Mouse (Mus musculus): ENCODE results near the gene Ddx28. TPM values are rescaled to one million over a fixed set of nuclear protein-coding genes. Genes with fewer than 3 reads are reported as not detected.
"Not testable (repeated sequence)": the region's sequence is repeated elsewhere in the genome, so short reads cannot be mapped to it uniquely, and the experiment has no call there.

The Ddx28 gene
- polyA plus RNA-seq, 1 experiment from 2014 or later = 22.9 TPM

DNA sequence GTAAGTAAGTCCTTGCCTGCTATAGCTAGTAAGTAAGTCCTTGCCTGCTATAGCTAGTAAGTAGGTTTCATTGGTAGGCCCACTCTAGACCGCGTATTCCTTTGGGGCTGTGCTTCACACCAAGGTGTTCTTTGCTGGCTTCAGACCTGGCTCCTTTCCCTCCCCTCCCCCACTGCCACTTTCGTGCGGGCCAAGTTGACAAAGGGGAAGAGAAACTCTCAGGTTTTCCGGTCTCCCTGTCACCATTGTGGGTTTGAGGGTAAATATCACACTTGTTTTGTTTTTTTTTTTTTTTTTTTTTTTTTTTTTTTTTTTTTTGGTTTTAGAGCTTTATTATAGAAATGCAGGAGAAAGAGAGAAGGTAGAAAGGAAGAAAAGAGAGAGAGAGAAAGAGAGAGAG lies 19.2 kb downstream of the Ddx28 start:
- no peak overlapping the region for H3K4me3 ChIP-seq (replicated peaks)
- 66% methylated on average over 5 of the region's 5 CpGs for WGBS
- peaks cover 6% of the 10 kb centered on the region; the same call in 1 of the 2 replicates for H3K4me1 ChIP-seq (replicated peaks)
- H3K4me2 ChIP-seq = no peak overlapping the region
- H3K27me3 ChIP-seq = 0 out of 2 replicates have a peak, but pooled peaks cover 3% of the 10 kb centered on the region
- H3K9ac ChIP-seq (replicated peaks) = no peak overlapping the region
- no peak overlapping the region for H3K27ac ChIP-seq
- ATAC-seq (ENCODE audit: insufficient number of reproducible peaks, insufficient read depth, low FRiP score, low TSS enrichment, low read depth) = no peak
- no peaks in the 10 kb centered on the region for H3K9me3 ChIP-seq
- H3K36me3 ChIP-seq = no peaks in the 10 kb centered on the region

- 89% methylated on average over 2 of the region's 2 CpGs for WGBS
- ATAC-seq (ENCODE audit: insufficient number of reproducible peaks, insufficient read depth, low FRiP score, low TSS enrichment, low read depth) = no peak
Measured at GRCm38 (mm10) chr8:105991546-105991945, 20.1 kb downstream of the Ddx28 start.

DNA sequence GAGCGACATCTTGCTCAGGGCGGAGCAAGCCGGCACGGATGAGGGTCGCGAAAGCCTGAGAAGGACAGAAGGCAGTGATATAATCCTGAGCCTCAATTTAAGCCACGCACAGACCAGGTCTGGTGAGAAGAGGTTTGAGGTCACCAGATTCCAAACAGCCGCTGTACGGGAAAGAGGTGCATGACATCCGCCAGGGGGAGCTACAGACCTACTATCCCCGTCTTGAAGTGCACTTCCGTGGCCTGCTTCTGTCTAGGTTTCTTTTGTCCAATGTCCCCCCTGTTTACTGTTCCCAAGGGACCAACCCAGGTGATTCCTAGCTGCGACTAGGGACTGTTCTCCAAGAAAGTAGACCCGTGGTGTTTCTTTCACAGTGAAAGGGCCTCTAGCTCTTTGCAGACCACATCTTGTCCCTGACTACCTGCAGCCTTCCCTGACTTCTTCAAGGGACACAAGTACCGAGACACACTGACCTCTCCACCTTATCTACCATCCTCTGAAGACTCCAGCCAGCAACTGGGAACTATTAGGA lies 20.8 kb downstream of the Ddx28 start, which contains the start of gene Dus2:
Dus2 (plus strand) TSS at position 482 of the 532 bp plus-strand sequence.
- Histone ChIP-seq H3K36me3 (no peaks in the 10 kb centered on the region), H3K27me3 (0 out of 2 replicates have a peak, but pooled peaks cover 3% of the 10 kb centered on the region), H3K4me1 (replicated peaks) (peaks cover 6% of the 10 kb centered on the region; the same call in 1 of the 2 replicates), H3K9ac (replicated peaks) (0 out of 2 replicates have a peak within 1 kb of the TSS, but pooled peaks have one; percentile 12), H3K4me2 (peak within 1 kb of the TSS; percentile 26; the same call in 1 of the 2 replicates), H3K27ac (no peak within 1 kb of the TSS), H3K9me3 (no peaks in the 10 kb centered on the region), H3K4me3 (replicated peaks) (no peak within 1 kb of the TSS)
- peak; percentile 59; the same call in 1 of the 2 replicates for ATAC-seq (ENCODE audit: insufficient number of reproducible peaks, insufficient read depth, low FRiP score, low TSS enrichment, low read depth)
- WGBS = 10% methylated on average over 15 of the region's 15 CpGs

More at GRCm38 (mm10) chr8:105991546-105991945, 20.1 kb downstream of the Ddx28 start:
- Histone ChIP-seq H3K9me3 (no peaks in the 10 kb centered on the region), H3K4me1 (replicated peaks) (peaks cover 6% of the 10 kb centered on the region; the same call in 1 of the 2 replicates), H3K27ac (no peak overlapping the region), H3K9ac (replicated peaks) (0 out of 2 replicates have a peak overlapping the region, but pooled peaks have one; percentile 12), H3K36me3 (no peaks in the 10 kb centered on the region), H3K4me2 (no peak overlapping the region), H3K27me3 (0 out of 2 replicates have a peak, but pooled peaks cover 3% of the 10 kb centered on the region), H3K4me3 (replicated peaks) (no peak overlapping the region)

GRCm38 (mm10) chr8:105988546-105988945 lies 23.1 kb downstream of the Ddx28 start:
- Histone ChIP-seq H3K4me3 (replicated peaks) (no peak overlapping the region), H3K27me3 (0 out of 2 replicates have a peak, but pooled peaks cover 3% of the 10 kb centered on the region), H3K4me1 (replicated peaks) (peaks cover 6% of the 10 kb centered on the region; the same call in 1 of the 2 replicates), H3K36me3 (no peaks in the 10 kb centered on the region), H3K9me3 (no peaks in the 10 kb centered on the region), H3K4me2 (no peak overlapping the region), H3K9ac (replicated peaks) (no peak overlapping the region), H3K27ac (no peak overlapping the region)
- no peak for ATAC-seq (ENCODE audit: insufficient number of reproducible peaks, insufficient read depth, low FRiP score, low TSS enrichment, low read depth)
- 80% methylated on average over 11 of the region's 11 CpGs for WGBS

DNA sequence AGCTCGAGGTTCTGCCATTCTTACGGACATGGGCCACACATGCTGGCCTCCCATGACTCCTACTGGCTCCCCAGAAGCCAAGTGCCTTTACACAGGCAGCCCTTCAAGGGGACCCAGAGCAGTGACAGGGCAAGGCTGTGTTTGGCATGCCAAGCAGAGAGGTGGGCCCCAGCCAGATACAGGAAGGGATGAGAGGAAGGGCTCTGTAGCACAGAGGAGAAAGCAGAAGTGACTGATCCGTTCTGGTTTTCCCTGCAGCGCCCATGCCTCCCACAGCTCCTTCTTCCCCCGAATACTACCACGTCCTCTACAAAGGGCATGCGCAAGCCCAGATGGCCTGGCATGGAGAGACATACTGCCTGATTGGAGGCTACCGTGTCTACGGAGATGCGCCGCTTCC lies 28.3 kb downstream of the Ddx28 start:
- not testable (repeated sequence) for H3K9me3 ChIP-seq; H3K4me2 ChIP-seq; H3K4me1 ChIP-seq (replicated peaks); ATAC-seq (ENCODE audit: insufficient number of reproducible peaks, insufficient read depth, low FRiP score, low TSS enrichment, low read depth); H3K27ac ChIP-seq; H3K9ac ChIP-seq (replicated peaks); H3K36me3 ChIP-seq; H3K27me3 ChIP-seq; H3K4me3 ChIP-seq (replicated peaks)
- WGBS = 79% methylated on average over 11 of the region's 11 CpGs

DNA sequence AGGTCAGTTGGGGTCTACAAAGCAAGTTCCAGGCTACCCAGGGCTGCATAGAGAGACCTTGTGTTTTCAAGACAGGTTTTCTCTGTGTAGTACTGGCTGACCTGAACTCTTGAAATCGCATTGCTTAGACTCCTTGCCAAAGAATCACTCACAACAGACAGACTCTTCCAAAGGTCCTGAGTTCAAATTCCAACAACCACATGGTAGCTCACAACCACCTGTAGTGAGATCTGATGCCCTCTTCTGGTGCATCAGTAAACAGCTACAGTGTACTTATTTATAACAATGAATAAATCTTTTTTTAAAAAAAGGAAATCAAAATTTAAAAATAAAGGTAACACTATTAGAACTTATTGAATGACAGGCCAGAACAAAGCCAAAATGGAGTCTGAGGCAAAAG lies 30.5 kb downstream of the Ddx28 start:
- WGBS = 91% methylated on average over 1 of the region's 1 CpGs
- Histone ChIP-seq H3K4me3 (replicated peaks) (no peak overlapping the region), H3K9ac (replicated peaks) (no peak overlapping the region), H3K4me2 (no peak overlapping the region), H3K9me3 (0 out of 2 replicates have a peak, but pooled peaks cover 3% of the 10 kb centered on the region), H3K27ac (no peak overlapping the region), H3K27me3 (no peaks in the 10 kb centered on the region), H3K36me3 (no peaks in the 10 kb centered on the region), H3K4me1 (replicated peaks) (no peaks in the 10 kb centered on the region)
- no peak for ATAC-seq (ENCODE audit: insufficient number of reproducible peaks, insufficient read depth, low FRiP score, low TSS enrichment, low read depth)

DNA sequence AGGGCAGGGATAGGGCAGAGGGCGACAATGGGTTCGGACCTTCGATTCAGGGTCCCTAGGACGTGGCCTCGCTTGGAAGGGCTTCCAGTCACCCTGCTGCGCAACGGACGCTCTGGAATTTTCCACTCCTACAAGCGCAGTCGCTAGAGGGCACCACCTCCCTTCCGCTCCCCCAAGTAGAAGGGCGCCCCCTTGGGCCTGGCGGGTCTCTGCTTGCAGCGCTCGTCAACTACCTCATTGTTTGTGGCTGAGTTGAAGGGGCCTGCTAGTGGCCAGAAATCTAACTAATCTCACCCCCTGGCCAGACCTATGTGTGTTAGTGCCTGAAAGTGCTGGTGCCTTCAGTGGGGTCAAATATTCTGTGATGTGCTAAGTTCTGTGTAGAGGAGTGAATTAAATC lies 32.4 kb downstream of the Ddx28 start, which contains the start of gene Dpep3:
Dpep3 (minus strand) TSS at position 105 of the 400 bp plus-strand sequence.
- H3K9me3 ChIP-seq = 0 out of 2 replicates have a peak, but pooled peaks cover 3% of the 10 kb centered on the region
- H3K9ac ChIP-seq (replicated peaks) = no peak within 1 kb of the TSS
- H3K4me1 ChIP-seq (replicated peaks) = no peaks in the 10 kb centered on the region
- 93% methylated on average over 15 of the region's 15 CpGs for WGBS
- H3K27ac ChIP-seq = no peak within 1 kb of the TSS
- H3K4me3 ChIP-seq (replicated peaks) = no peak within 1 kb of the TSS
- no peak for ATAC-seq (ENCODE audit: insufficient number of reproducible peaks, insufficient read depth, low FRiP score, low TSS enrichment, low read depth)
- H3K27me3 ChIP-seq = no peaks in the 10 kb centered on the region
- no peaks in the 10 kb centered on the region for H3K36me3 ChIP-seq
- H3K4me2 ChIP-seq = no peak within 1 kb of the TSS

- Histone ChIP-seq H3K4me1 (replicated peaks) (no peaks in the 10 kb centered on the region), H3K27ac (no peak overlapping the region), H3K36me3 (no peaks in the 10 kb centered on the region), H3K9ac (replicated peaks) (no peak overlapping the region), H3K4me2 (no peak overlapping the region), H3K9me3 (0 out of 2 replicates have a peak, but pooled peaks cover 3% of the 10 kb centered on the region), H3K4me3 (replicated peaks) (no peak overlapping the region), H3K27me3 (no peaks in the 10 kb centered on the region)
- no peak for ATAC-seq (ENCODE audit: insufficient number of reproducible peaks, insufficient read depth, low FRiP score, low TSS enrichment, low read depth)
- 64% methylated on average over 7 of the region's 7 CpGs for WGBS
Measured at GRCm38 (mm10) chr8:105975363-105975762, 36.3 kb downstream of the Ddx28 start.

GRCm38 (mm10) chr8:105971019-105971720 lies 40.5 kb downstream of the Ddx28 start:
- Histone ChIP-seq H3K9me3 (no peaks in the 10 kb centered on the region), H3K36me3 (no peaks in the 10 kb centered on the region), H3K27ac (no peak overlapping the region), H3K4me1 (replicated peaks) (peaks cover 11% of the 10 kb centered on the region), H3K4me3 (replicated peaks) (no peak overlapping the region), H3K27me3 (no peaks in the 10 kb centered on the region), H3K9ac (replicated peaks) (no peak overlapping the region), H3K4me2 (no peak overlapping the region)
- 76% methylated on average over 8 of the region's 8 CpGs for WGBS
- ATAC-seq (ENCODE audit: insufficient number of reproducible peaks, insufficient read depth, low FRiP score, low TSS enrichment, low read depth) = no peak

GRCm38 (mm10) chr8:105969367-105969766 lies 42.3 kb downstream of the Ddx28 start:
- Histone ChIP-seq H3K27ac (no peak overlapping the region), H3K27me3 (no peaks in the 10 kb centered on the region), H3K36me3 (no peaks in the 10 kb centered on the region), H3K4me3 (replicated peaks) (no peak overlapping the region), H3K4me2 (no peak overlapping the region), H3K9me3 (no peaks in the 10 kb centered on the region), H3K4me1 (replicated peaks) (peaks cover 21% of the 10 kb centered on the region), H3K9ac (replicated peaks) (no peak overlapping the region)
- no peak for ATAC-seq (ENCODE audit: insufficient number of reproducible peaks, insufficient read depth, low FRiP score, low TSS enrichment, low read depth)
- 65% methylated on average over 1 of the region's 1 CpGs for WGBS

DNA sequence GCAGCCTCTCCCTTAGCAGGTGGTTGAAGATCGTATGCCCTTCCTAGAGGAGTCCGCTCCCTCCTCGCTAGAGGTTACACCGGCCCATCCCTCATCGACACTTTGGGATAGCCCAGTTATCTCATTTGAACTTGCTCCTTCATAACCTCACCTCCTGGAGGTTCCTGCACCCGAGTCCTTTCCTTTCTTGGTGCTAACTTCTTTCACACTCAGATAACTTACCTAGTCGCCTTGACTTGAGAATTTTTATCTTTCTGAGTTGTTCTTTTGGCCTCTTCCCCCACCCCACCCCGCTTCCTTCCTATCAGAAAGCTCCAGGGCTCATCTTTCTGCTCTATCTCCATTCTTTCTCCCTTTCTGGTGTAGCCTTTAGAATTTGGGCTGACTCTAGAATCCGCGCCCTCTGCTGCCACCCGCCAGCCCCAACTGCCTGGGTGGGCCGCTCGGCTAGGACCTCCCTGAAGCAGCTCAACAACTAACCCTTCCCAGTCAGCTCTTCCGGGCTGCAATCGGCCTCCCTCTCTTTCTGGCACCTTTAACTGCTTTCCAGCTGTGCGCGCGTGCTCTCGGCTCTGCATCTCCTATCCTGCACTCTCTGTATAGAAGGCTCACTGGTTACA lies 44.9 kb downstream of the Ddx28 start:
- peak overlapping the region; percentile 73 for H3K4me2 ChIP-seq
- H3K27me3 ChIP-seq = no peaks in the 10 kb centered on the region
- peaks cover 28% of the 10 kb centered on the region for H3K4me1 ChIP-seq (replicated peaks)
- 7% methylated on average over 19 of the region's 19 CpGs for WGBS
- H3K36me3 ChIP-seq = no peaks in the 10 kb centered on the region; the same call in 1 of the 2 replicates
- H3K4me3 ChIP-seq (replicated peaks) = peak overlapping the region; percentile 82
- no peaks in the 10 kb centered on the region for H3K9me3 ChIP-seq
- H3K27ac ChIP-seq = peak overlapping the region; percentile 35; the same call in 1 of the 2 replicates
- ATAC-seq (ENCODE audit: insufficient number of reproducible peaks, insufficient read depth, low FRiP score, low TSS enrichment, low read depth) = no peak; the same call in 1 of the 2 replicates
- H3K9ac ChIP-seq (replicated peaks) = no peak overlapping the region
